Mouse (Mus musculus): Measurements from ENCODE around the gene Zfpl1. TPM values are rescaled to one million over a fixed set of nuclear protein-coding genes. Genes with fewer than 3 reads are reported as not detected.
"Not testable (repeated sequence)": the region's sequence is repeated elsewhere in the genome, so short reads cannot be mapped to it uniquely, and the experiment has no call there.

Zfpl1 gene
- polyA plus RNA-seq, 1 experiment from 2014 or later: 75.1 TPM

GRCm38 (mm10) chr19:6054296-6054695, 30.5 kb downstream of the Zfpl1 start:
- H3K27me3 ChIP-seq (ENCODE audit: control insufficient read depth, insufficient read depth, low read length): no peaks in the 10 kb centered on the region
- DNase-seq (ENCODE audit: low spot score): no peak
- WGBS: 89% methylated on average over 5 of the region's 5 CpGs
- H3K4me3 ChIP-seq (replicated peaks; ENCODE audit: low read length): no peak overlapping the region
- no peak overlapping the region for H3K4me2 ChIP-seq (replicated peaks)
- H3K9me3 ChIP-seq (ENCODE audit: control insufficient read depth, low read length): no peaks in the 10 kb centered on the region
- H3K36me3 ChIP-seq (replicated peaks; ENCODE audit: control insufficient read depth, insufficient read depth): peaks cover 71% of the 10 kb centered on the region
- no peak overlapping the region for H3K9ac ChIP-seq
- ATAC-seq (ENCODE audit: low FRiP score): no peak
- H3K4me1 ChIP-seq (replicated peaks; ENCODE audit: control insufficient read depth, insufficient read depth, low read length): peaks cover 17% of the 10 kb centered on the region
- H3K27ac ChIP-seq: no peak overlapping the region

GRCm38 (mm10) chr19:6052516-6052915, 32.2 kb downstream of the Zfpl1 start:
- Histone ChIP-seq H3K27ac (no peak overlapping the region), H3K36me3 (replicated peaks; ENCODE audit: control insufficient read depth, insufficient read depth) (peaks cover 80% of the 10 kb centered on the region), H3K4me3 (replicated peaks; ENCODE audit: low read length) (no peak overlapping the region), H3K9ac (no peak overlapping the region), H3K9me3 (ENCODE audit: control insufficient read depth, low read length) (no peaks in the 10 kb centered on the region), H3K4me2 (replicated peaks) (no peak overlapping the region), H3K4me1 (replicated peaks; ENCODE audit: control insufficient read depth, insufficient read depth, low read length) (peaks cover 20% of the 10 kb centered on the region), H3K27me3 (ENCODE audit: control insufficient read depth, insufficient read depth, low read length) (no peaks in the 10 kb centered on the region)
- ATAC-seq (ENCODE audit: low FRiP score): no peak
- no peak for DNase-seq (ENCODE audit: low spot score)
- WGBS: 88% methylated on average over 7 of the region's 7 CpGs

GRCm38 (mm10) chr19:6048681-6049410, 35.9 kb downstream of the Zfpl1 start:
- Histone ChIP-seq H3K9me3 (ENCODE audit: control insufficient read depth, low read length) (no peaks in the 10 kb centered on the region), H3K27me3 (ENCODE audit: control insufficient read depth, insufficient read depth, low read length) (no peaks in the 10 kb centered on the region), H3K4me2 (replicated peaks) (no peak overlapping the region), H3K4me3 (replicated peaks; ENCODE audit: low read length) (no peak overlapping the region), H3K36me3 (replicated peaks; ENCODE audit: control insufficient read depth, insufficient read depth) (peaks cover 60% of the 10 kb centered on the region), H3K9ac (no peak overlapping the region), H3K27ac (no peak overlapping the region), H3K4me1 (replicated peaks; ENCODE audit: control insufficient read depth, insufficient read depth, low read length) (peaks cover 21% of the 10 kb centered on the region)
- WGBS: 94% methylated on average over 11 of the region's 11 CpGs
- DNase-seq (ENCODE audit: low spot score) (no peak), ATAC-seq (ENCODE audit: low FRiP score) (no peak)

GRCm38 (mm10) chr19:6047899-6048166, 36.9 kb downstream of the Zfpl1 start:
- Histone ChIP-seq H3K36me3 (replicated peaks; ENCODE audit: control insufficient read depth, insufficient read depth) (peaks cover 50% of the 10 kb centered on the region), H3K9ac (peak overlapping the region; percentile 85), H3K4me3 (replicated peaks; ENCODE audit: low read length) (peak overlapping the region; percentile 98), H3K4me1 (replicated peaks; ENCODE audit: control insufficient read depth, insufficient read depth, low read length) (peaks cover 21% of the 10 kb centered on the region), H3K9me3 (ENCODE audit: control insufficient read depth, low read length) (no peaks in the 10 kb centered on the region), H3K27me3 (ENCODE audit: control insufficient read depth, insufficient read depth, low read length) (no peaks in the 10 kb centered on the region), H3K27ac (no peak overlapping the region), H3K4me2 (replicated peaks) (peak overlapping the region; percentile 98)
- ATAC-seq (ENCODE audit: low FRiP score) (no peak), DNase-seq (ENCODE audit: low spot score) (no peak)
- 81% methylated on average over 8 of the region's 8 CpGs for WGBS

- peak overlapping the region; percentile 85 for H3K9ac ChIP-seq
- WGBS: 2% methylated on average over 44 of the region's 44 CpGs
These were observed 37.4 kb downstream of the Zfpl1 start for GRCm38 (mm10) chr19:6047154-6047898.

GRCm38 (mm10) chr19:6046294-6047153, 38.2 kb downstream of the Zfpl1 start, which contains the start of gene Syvn1:
TSS of gene Syvn1 (plus strand) at chr19:6046576.
- H3K9me3 ChIP-seq (ENCODE audit: control insufficient read depth, low read length): no peaks in the 10 kb centered on the region
- peak within 1 kb of the TSS; percentile 99 for H3K27ac ChIP-seq
- H3K4me1 ChIP-seq (replicated peaks; ENCODE audit: control insufficient read depth, insufficient read depth, low read length): peaks cover 21% of the 10 kb centered on the region
- under 1% methylated on average over 65 of the region's 65 CpGs for WGBS
- no peaks in the 10 kb centered on the region for H3K27me3 ChIP-seq (ENCODE audit: control insufficient read depth, insufficient read depth, low read length)
- H3K9ac ChIP-seq: peak within 1 kb of the TSS; percentile 85
- peaks cover 37% of the 10 kb centered on the region for H3K36me3 ChIP-seq (replicated peaks; ENCODE audit: control insufficient read depth, insufficient read depth)
- peak within 1 kb of the TSS; percentile 98 for H3K4me2 ChIP-seq (replicated peaks)
- ATAC-seq (ENCODE audit: low FRiP score) (peak; percentile 93), DNase-seq (ENCODE audit: low spot score) (peak; percentile 95)
- H3K4me3 ChIP-seq (replicated peaks; ENCODE audit: low read length): peak within 1 kb of the TSS; percentile 98

More at GRCm38 (mm10) chr19:6047154-6047898, 37.4 kb downstream of the Zfpl1 start:
- Histone ChIP-seq H3K27ac (peak overlapping the region; percentile 99), H3K4me3 (replicated peaks; ENCODE audit: low read length) (peak overlapping the region; percentile 98), H3K36me3 (replicated peaks; ENCODE audit: control insufficient read depth, insufficient read depth) (peaks cover 45% of the 10 kb centered on the region), H3K27me3 (ENCODE audit: control insufficient read depth, insufficient read depth, low read length) (no peaks in the 10 kb centered on the region), H3K9me3 (ENCODE audit: control insufficient read depth, low read length) (no peaks in the 10 kb centered on the region), H3K4me2 (replicated peaks) (peak overlapping the region; percentile 98), H3K4me1 (replicated peaks; ENCODE audit: control insufficient read depth, insufficient read depth, low read length) (peaks cover 21% of the 10 kb centered on the region)
- ATAC-seq (ENCODE audit: low FRiP score) (peak; percentile 6), DNase-seq (ENCODE audit: low spot score) (no peak)

GRCm38 (mm10) chr19:6045366-6046293, 39.1 kb downstream of the Zfpl1 start:
- DNase-seq (ENCODE audit: low spot score) (no peak), ATAC-seq (ENCODE audit: low FRiP score) (peak; percentile 31)
- H3K4me1 ChIP-seq (replicated peaks; ENCODE audit: control insufficient read depth, insufficient read depth, low read length): peaks cover 21% of the 10 kb centered on the region
- H3K4me2 ChIP-seq (replicated peaks): peak overlapping the region; percentile 98
- H3K36me3 ChIP-seq (replicated peaks; ENCODE audit: control insufficient read depth, insufficient read depth): peaks cover 28% of the 10 kb centered on the region
- H3K9ac ChIP-seq: peak overlapping the region; percentile 85
- H3K27ac ChIP-seq: peak overlapping the region; percentile 99
- H3K27me3 ChIP-seq (ENCODE audit: control insufficient read depth, insufficient read depth, low read length): no peaks in the 10 kb centered on the region
- H3K9me3 ChIP-seq (ENCODE audit: control insufficient read depth, low read length): no peaks in the 10 kb centered on the region
- WGBS: 22% methylated on average over 20 of the region's 20 CpGs
- peak overlapping the region; percentile 98 for H3K4me3 ChIP-seq (replicated peaks; ENCODE audit: low read length)

GRCm38 (mm10) chr19:6044102-6044501, 40.7 kb downstream of the Zfpl1 start:
- ATAC-seq (ENCODE audit: low FRiP score); H3K27me3 ChIP-seq (ENCODE audit: control insufficient read depth, insufficient read depth, low read length); H3K27ac ChIP-seq; H3K9ac ChIP-seq; H3K4me3 ChIP-seq (replicated peaks; ENCODE audit: low read length); H3K4me2 ChIP-seq (replicated peaks); H3K9me3 ChIP-seq (ENCODE audit: control insufficient read depth, low read length): not testable (repeated sequence)
- Histone ChIP-seq H3K4me1 (replicated peaks; ENCODE audit: control insufficient read depth, insufficient read depth, low read length) (peaks cover 21% of the 10 kb centered on the region), H3K36me3 (replicated peaks; ENCODE audit: control insufficient read depth, insufficient read depth) (peaks cover 12% of the 10 kb centered on the region)
- WGBS: 67% methylated on average over 4 of the region's 4 CpGs
- peak; percentile 62 for DNase-seq (ENCODE audit: low spot score)

All from hindbrain, embryonic 14.5 days (tissue).